Mouse (Mus musculus): Measurements from ENCODE around the gene Phf11a. TPM values are rescaled to one million over a fixed set of nuclear protein-coding genes. Genes with fewer than 3 reads are reported as not detected.

Gene Phf11a
- 0.76 TPM for polyA plus RNA-seq (2014; fragmentation: Illumina TruSeq; extraction: RNeasy Lipid Tissue Mini Kit (QIAGEN cat#74804); ENCODE audit: low read depth, low replicate concordance)

DNA sequence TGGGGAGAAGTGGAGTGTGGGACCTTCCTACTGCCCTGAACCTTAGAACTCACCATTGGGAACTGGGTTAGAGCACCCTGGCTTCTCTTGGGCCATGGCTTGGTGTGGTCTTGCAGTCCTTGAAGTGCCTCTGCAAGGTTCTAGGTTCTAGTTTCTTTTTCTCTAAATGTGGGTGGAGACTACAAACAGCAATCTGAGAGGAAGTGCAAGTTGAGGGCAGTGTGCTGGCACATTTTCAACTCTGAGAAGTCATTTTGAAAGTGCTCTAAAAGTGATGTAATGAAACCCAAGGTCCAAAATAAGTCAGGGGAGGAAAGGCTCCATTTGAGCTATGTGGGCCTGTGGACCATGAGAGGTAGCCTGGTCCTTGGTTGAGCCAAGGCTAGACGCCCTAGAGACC lies at the start of gene Phf11a:
Gene Phf11a (minus strand): TSS at position 132 of the 400 bp plus-strand sequence.

DNA sequence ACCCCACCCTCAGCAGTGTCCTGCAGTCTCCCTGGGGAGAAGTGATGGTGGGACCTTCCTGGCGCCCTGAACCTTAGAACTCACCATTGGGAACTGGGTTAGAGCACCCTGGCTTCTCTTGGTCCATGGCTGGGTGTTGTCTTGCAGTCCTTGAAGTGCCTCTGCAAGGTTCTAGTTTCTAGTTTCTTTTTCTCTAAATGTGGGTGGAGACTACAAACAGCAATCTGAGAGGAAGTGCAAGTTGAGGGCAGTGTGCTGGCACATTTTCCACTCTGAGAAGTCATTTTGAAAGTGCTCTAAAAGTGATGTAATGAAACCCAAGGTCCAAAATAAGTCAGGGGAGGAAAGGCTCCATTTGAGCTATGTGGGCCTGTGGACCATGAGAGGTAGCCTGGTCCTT lies 43.9 kb upstream of the Phf11a start, which contains the start of gene Phf11b:
Gene Phf11b (minus strand): TSS at position 163 of the 400 bp plus-strand sequence.

DNA sequence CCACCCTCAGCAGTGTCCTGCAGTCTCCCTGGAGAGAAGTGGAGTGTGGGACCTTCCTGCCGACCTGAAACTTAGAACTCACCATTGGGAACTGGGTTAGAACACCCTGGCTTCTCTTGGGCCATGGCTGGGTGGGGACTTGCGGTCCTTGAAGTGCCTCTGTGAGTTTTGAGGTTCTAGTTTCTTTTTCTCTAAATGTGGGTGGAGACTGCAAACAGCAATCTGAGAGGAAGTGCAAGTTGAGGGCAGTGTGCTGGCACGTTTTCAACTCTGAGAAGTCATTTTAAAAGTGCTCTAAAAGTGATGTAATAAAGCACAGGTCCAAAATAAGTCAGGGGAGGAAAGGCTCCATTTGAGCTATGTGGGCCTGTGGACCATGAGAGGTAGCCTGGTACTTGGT lies 37.3 kb downstream of the Phf11a start, which contains the start of gene Gm6904:
Gene Gm6904 (minus strand): TSS at position 161 of the 400 bp plus-strand sequence.

Other genes starting within 250 kb of the Phf11a start
- not detected for gene 1700129C05Rik, start 154.6 kb downstream of the Phf11a start, polyA plus RNA-seq (2014; fragmentation: Illumina TruSeq; extraction: RNeasy Lipid Tissue Mini Kit (QIAGEN cat#74804); ENCODE audit: low read depth, low replicate concordance)
- gene Gm5142, start 118.8 kb downstream of the Phf11a start, polyA plus RNA-seq (2014; fragmentation: Illumina TruSeq; extraction: RNeasy Lipid Tissue Mini Kit (QIAGEN cat#74804); ENCODE audit: low read depth, low replicate concordance): not detected
- 65.4 TPM for gene Rcbtb1, start 96.3 kb downstream of the Phf11a start, polyA plus RNA-seq (2014; fragmentation: Illumina TruSeq; extraction: RNeasy Lipid Tissue Mini Kit (QIAGEN cat#74804); ENCODE audit: low read depth, low replicate concordance)
- not detected for gene Gm6904, start 37.3 kb downstream of the Phf11a start, polyA plus RNA-seq (2014; fragmentation: Illumina TruSeq; extraction: RNeasy Lipid Tissue Mini Kit (QIAGEN cat#74804); ENCODE audit: low read depth, low replicate concordance)
- gene Phf11b, start 43.8 kb upstream of the Phf11a start, polyA plus RNA-seq (2014; fragmentation: Illumina TruSeq; extraction: RNeasy Lipid Tissue Mini Kit (QIAGEN cat#74804); ENCODE audit: low read depth, low replicate concordance): 12.0 TPM
- gene Phf11d, start 67.9 kb upstream of the Phf11a start, polyA plus RNA-seq (2014; fragmentation: Illumina TruSeq; extraction: RNeasy Lipid Tissue Mini Kit (QIAGEN cat#74804); ENCODE audit: low read depth, low replicate concordance): 19.5 TPM
- gene Phf11c, start 97.9 kb upstream of the Phf11a start, polyA plus RNA-seq (2014; fragmentation: Illumina TruSeq; extraction: RNeasy Lipid Tissue Mini Kit (QIAGEN cat#74804); ENCODE audit: low read depth, low replicate concordance): 1.2 TPM
- gene Setdb2, start 143.4 kb upstream of the Phf11a start, polyA plus RNA-seq (2014; fragmentation: Illumina TruSeq; extraction: RNeasy Lipid Tissue Mini Kit (QIAGEN cat#74804); ENCODE audit: low read depth, low replicate concordance): 14.2 TPM
- 119 TPM for gene Cab39l, start 143.4 kb upstream of the Phf11a start, polyA plus RNA-seq (2014; fragmentation: Illumina TruSeq; extraction: RNeasy Lipid Tissue Mini Kit (QIAGEN cat#74804); ENCODE audit: low read depth, low replicate concordance)

All from adrenal gland, adult 10 weeks (tissue).